Mouse (Mus musculus): Measurements from ENCODE around the gene 9930111J21Rik1. TPM values are rescaled to one million over a fixed set of nuclear protein-coding genes. Genes with fewer than 3 reads are reported as not detected.
"Not testable (repeated sequence)": the region's sequence is repeated elsewhere in the genome, so short reads cannot be mapped to it uniquely, and the experiment has no call there.

Gene 9930111J21Rik1
- total RNA-seq (2021), result 1 to 10 TPM in 1 of 2 experiments, under 1 TPM in 1; 0.87 to 1.9 TPM
- long read RNA-seq, experiment 1, result 0 reads
- long read RNA-seq, experiment 2, result 0 reads

GRCm38 (mm10) chr11:48979251-48979650, at the start of gene 9930111J21Rik1:
9930111J21Rik1 (minus strand) TSS chr11:48979398.
- DNase-seq (ENCODE audit: low spot score), result not testable (repeated sequence)

GRCm38 (mm10) chr11:49012074-49012473, 32.9 kb upstream of the 9930111J21Rik1 start:
- DNase-seq (ENCODE audit: low spot score), result not testable (repeated sequence)

GRCm38 (mm10) chr11:49006785-49007184, 27.6 kb upstream of the 9930111J21Rik1 start:
- not testable (repeated sequence) for DNase-seq (ENCODE audit: low spot score)

- not testable (repeated sequence) for DNase-seq (ENCODE audit: low spot score)
These were observed 27.1 kb upstream of the 9930111J21Rik1 start for GRCm38 (mm10) chr11:49006317-49006716.

GRCm38 (mm10) chr11:49000411-49000810, 21.2 kb upstream of the 9930111J21Rik1 start:
- not testable (repeated sequence) for DNase-seq (ENCODE audit: low spot score)

GRCm38 (mm10) chr11:48994018-48994417, 14.8 kb upstream of the 9930111J21Rik1 start, which contains the start of gene Tgtp1:
Tgtp1 (minus strand) TSS chr11:48994172.
- DNase-seq (ENCODE audit: low spot score), result not testable (repeated sequence)

- DNase-seq (ENCODE audit: low spot score), result not testable (repeated sequence)
These were observed 14.1 kb upstream of the 9930111J21Rik1 start for GRCm38 (mm10) chr11:48993296-48993695.

- peak; percentile 7 for DNase-seq (ENCODE audit: low spot score)
These were observed 12.7 kb upstream of the 9930111J21Rik1 start, which contains the start of gene Gm12185 for GRCm38 (mm10) chr11:48991740-48992520. Gm12185 (minus strand) TSS chr11:48992226.

GRCm38 (mm10) chr11:48989981-48990380, 10.8 kb upstream of the 9930111J21Rik1 start:
- not testable (repeated sequence) for DNase-seq (ENCODE audit: low spot score)

GRCm38 (mm10) chr11:48988219-48988618, 9.0 kb upstream of the 9930111J21Rik1 start:
- DNase-seq (ENCODE audit: low spot score), result not testable (repeated sequence)

- not testable (repeated sequence) for DNase-seq (ENCODE audit: low spot score)
These were observed 3.6 kb upstream of the 9930111J21Rik1 start for GRCm38 (mm10) chr11:48982848-48983247.

- not testable (repeated sequence) for DNase-seq (ENCODE audit: low spot score)
These were observed 854 bp upstream of the 9930111J21Rik1 start for GRCm38 (mm10) chr11:48980052-48980451.

GRCm38 (mm10) chr11:48978240-48978939, 808 bp downstream of the 9930111J21Rik1 start, which contains the start of gene Olfr56:
Olfr56 (plus strand) TSS chr11:48978889.
- not testable (repeated sequence) for DNase-seq (ENCODE audit: low spot score)

GRCm38 (mm10) chr11:48974686-48975085, 4.5 kb downstream of the 9930111J21Rik1 start:
- DNase-seq (ENCODE audit: low spot score), result not testable (repeated sequence)

GRCm38 (mm10) chr11:48946090-48946489, 33.1 kb downstream of the 9930111J21Rik1 start, which contains the start of gene Psme2b:
Psme2b (minus strand) TSS chr11:48946190.
- DNase-seq (ENCODE audit: low spot score), result not testable (repeated sequence)

GRCm38 (mm10) chr11:48939286-48939685, 39.9 kb downstream of the 9930111J21Rik1 start:
- DNase-seq (ENCODE audit: low spot score), result not testable (repeated sequence)

- not testable (repeated sequence) for DNase-seq (ENCODE audit: low spot score)
These were observed 43.9 kb downstream of the 9930111J21Rik1 start for GRCm38 (mm10) chr11:48935291-48935690.

- DNase-seq (ENCODE audit: low spot score), result not testable (repeated sequence)
These were observed 45.3 kb downstream of the 9930111J21Rik1 start for GRCm38 (mm10) chr11:48933923-48934322.

GRCm38 (mm10) chr11:48933422-48933821, 45.8 kb downstream of the 9930111J21Rik1 start:
- DNase-seq (ENCODE audit: low spot score), result not testable (repeated sequence)

GRCm38 (mm10) chr11:48928068-48928467, 51.1 kb downstream of the 9930111J21Rik1 start:
- DNase-seq (ENCODE audit: low spot score), result not testable (repeated sequence)

- DNase-seq (ENCODE audit: low spot score), result not testable (repeated sequence)
These were observed 52.8 kb downstream of the 9930111J21Rik1 start for GRCm38 (mm10) chr11:48926437-48926836.

GRCm38 (mm10) chr11:48923818-48924217, 55.4 kb downstream of the 9930111J21Rik1 start:
- DNase-seq (ENCODE audit: low spot score), result not testable (repeated sequence)
